Mouse (Mus musculus) lung, adult 2 months (tissue): ENCODE measurements around the gene Doc2b. TPM values are rescaled to one million over a fixed set of nuclear protein-coding genes. Genes with fewer than 3 reads are reported as not detected.

Experiments used
- DNase-seq: peaks from one replicate; pipeline ENCODE4 v3.0.0; 2022
- H3K4me1 ChIP-seq: fragments of 200-500 bp; 2 replicates; pipeline ENCODE4 v1.6.1; 2011; ENCODE audit warnings: low read length; ENCODE audit not compliant: control insufficient read depth, insufficient read depth
- H3K4me3 ChIP-seq: fragments of 200-500 bp; replicated peaks from 2 replicates; pipeline ENCODE3; 2011; ENCODE audit warnings: low read depth, mild to moderate bottlenecking, control low read depth, low read length; ENCODE audit errors: extremely low read depth
- CTCF ChIP-seq: fragments of 200-500 bp; IDR thresholded peaks from 2 replicates; pipeline ENCODE4 v1.5.1; 2011; ENCODE audit warnings: mild to moderate bottlenecking, low read length, control low read depth; ENCODE audit not compliant: insufficient read depth
- POLR2A ChIP-seq: fragments of 200-500 bp; IDR thresholded peaks from 2 replicates; pipeline ENCODE4 v1.6.1; 2011; ENCODE audit warnings: low read depth, mild to moderate bottlenecking, control low read depth, low read length, borderline replicate concordance; ENCODE audit errors: extremely low read depth
- WGBS: fragments of 180-500 bp; shearing (Covaris S2); methylation state at CpG from one replicate; pipeline ENCODE4 v1.1.7; 2018; 5-methylcytosine and 5-hydroxymethylcytosine counted together
- polyA plus RNA-seq: library from polyadenylated mRNA; depleted of rRNA; stranded (reverse); fragments of >200 nt; gene quantifications from 2 replicates; pipeline ENCODE4 v1.2.3, GENCODE M21; 2012

Gene Doc2b
- polyA plus RNA-seq, 1 experiment = 0.22 TPM

DNA sequence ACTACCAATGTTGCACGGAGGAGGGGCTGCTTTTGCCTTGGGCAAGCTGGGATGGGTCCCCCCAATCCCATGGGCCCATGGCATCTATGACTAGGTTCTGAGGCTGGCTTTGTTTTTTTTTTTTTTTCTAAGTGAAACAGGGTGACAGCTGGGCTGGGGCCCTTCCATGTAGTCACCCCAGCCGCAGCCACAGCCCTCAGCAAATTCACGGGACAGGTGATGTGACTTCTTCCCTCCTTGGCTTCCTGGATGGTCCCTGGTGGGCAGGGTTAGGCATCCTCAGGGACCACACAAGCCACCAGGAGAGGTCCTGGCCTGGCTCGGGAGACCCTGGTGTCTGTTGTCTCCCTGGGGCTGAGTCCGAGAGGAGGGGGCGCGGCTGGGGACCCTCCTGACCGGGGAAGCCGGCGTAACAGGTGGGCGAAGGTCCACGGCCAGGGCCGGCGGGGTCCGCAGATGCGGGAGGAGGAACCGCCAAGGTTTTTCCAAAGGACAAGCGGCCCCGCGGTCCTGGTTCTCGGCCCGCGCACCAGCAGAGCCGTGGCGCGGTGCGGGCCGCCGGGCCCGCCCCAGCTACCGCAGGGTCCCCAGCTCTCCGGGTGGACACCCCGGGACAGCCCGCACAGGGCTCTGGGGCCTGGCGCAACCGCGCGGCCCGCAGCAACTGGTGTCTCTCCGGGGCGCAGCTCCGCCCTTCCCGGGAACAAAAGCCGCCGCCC is 1.1 kb downstream of the Doc2b start:
- TF ChIP-seq CTCF (no peak), POLR2A (no peak)
- 13% methylated on average over 45 of the region's 45 CpGs for WGBS
- no peak for DNase-seq
- Histone ChIP-seq H3K4me3 (peak overlapping the region; percentile 3), H3K4me1 (no peaks in the 10 kb centered on the region)

DNA sequence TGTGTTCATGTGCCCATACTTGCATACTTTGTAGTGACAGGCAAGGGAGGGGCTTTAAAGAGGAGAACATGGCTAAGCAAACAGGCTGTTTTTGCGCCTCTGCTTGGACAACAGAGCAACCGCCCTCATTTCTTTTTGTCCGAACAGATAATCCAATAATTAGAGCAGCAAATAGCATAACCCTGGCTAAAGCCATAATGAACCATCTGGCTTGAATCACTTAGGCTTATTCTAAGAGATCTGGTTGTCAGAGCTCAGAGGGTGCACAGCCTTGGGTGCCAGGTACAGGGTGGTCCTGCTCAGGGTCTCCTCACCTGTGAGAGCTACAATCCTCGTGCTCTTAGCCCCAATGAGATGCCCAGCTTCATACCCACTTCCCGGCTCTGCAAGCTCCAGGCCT is 2.5 kb downstream of the Doc2b start:
- WGBS = 80% methylated on average over 5 of the region's 5 CpGs
- H3K4me3 ChIP-seq = no peak overlapping the region
- no peak for DNase-seq
- H3K4me1 ChIP-seq = no peaks in the 10 kb centered on the region
- no peak for TF ChIP-seq POLR2A

DNA sequence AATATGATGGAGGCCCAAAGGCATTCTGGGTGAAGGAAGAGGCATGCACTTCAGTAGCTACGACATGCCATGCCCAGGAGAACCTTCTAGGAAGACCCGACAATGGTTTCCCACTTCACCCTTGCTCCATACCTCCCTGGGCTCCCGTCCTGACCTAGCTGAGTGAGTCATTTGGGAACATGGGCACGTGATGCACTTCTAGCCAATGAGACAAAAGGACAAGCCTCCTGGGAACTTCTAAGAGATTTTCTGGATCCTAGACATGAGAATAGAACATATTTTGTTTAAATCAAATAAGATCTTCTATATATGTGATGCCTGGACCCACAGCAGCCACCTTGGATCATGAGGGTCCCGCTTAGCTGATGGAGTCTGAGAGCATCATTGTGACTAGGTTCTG is 3.3 kb downstream of the Doc2b start:
- WGBS = 75% methylated on average over 5 of the region's 5 CpGs
- no peak for TF ChIP-seq POLR2A
- no peak for TF ChIP-seq CTCF
- no peak for DNase-seq
- H3K4me3 ChIP-seq = no peak overlapping the region
- no peaks in the 10 kb centered on the region for H3K4me1 ChIP-seq

DNA sequence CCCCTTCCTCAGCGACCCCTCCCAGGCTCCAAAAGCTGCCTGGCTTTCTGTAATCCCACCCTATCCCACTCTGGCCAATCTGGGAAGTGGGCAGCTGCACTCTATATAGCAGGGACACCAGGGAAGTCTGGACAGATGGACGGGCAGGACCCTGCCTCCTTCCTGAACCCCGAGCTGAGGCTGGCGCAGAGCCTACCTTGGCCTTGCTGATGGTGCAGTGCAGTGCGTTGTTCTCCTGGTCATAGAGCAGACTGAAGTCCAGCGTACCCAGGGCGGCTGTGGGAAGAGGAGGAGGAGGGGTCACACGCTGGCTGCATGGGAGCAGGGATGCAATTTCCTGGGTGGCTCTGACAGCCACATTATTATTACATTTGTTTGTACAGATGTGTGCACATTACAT is 10.0 kb downstream of the Doc2b start:
- TF ChIP-seq CTCF (no peak), POLR2A (no peak)
- Histone ChIP-seq H3K4me1 (no peaks in the 10 kb centered on the region), H3K4me3 (no peak overlapping the region)
- DNase-seq = no peak
- 73% methylated on average over 8 of the region's 8 CpGs for WGBS

DNA sequence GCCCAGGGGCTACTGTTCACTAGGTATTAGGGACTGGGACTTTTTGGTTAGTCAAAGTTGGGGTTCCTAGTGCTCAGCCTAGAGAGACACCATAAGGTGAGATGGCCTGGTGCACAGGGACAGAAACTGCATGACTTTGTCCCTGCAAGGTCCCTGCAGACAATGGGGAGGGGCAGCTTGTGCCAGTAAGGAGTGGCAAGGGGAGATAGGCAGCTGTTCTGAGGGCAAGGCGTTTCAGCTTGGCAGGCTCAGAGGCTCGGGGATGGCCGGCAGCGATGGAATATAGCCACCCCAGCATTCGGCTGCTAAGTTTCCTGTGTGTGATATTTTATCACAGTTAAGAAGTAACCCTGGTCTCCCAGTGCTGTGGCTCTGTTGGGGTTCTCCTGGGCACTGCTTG is 12.1 kb downstream of the Doc2b start:
- WGBS = 78% methylated on average over 5 of the region's 5 CpGs
- TF ChIP-seq POLR2A (no peak), CTCF (no peak)
- no peak for DNase-seq
- Histone ChIP-seq H3K4me1 (no peaks in the 10 kb centered on the region), H3K4me3 (no peak overlapping the region)

DNA sequence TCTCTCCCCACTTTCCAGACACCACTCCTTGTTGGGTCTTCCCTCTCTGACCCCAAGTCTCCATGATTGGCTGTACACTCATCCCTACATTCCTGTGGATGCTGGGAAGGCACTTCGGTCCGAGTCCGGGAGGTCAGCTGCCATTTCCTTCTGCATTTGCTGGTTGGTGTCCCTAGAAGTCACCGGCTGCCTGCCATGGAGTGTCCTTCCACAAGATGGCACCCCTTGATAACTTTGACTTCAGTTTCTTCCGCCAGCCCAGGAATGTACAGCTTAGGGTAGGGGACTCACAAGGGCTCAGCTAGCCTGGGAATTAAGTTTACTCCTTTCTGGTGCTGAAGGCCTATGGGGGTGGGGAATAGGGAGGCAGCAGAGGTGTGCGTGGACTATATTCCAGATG is 13.9 kb downstream of the Doc2b start:
- DNase-seq = peak; percentile 70
- 11% methylated on average over 6 of the region's 6 CpGs for WGBS
- TF ChIP-seq CTCF (peak; percentile 90), POLR2A (no peak)
- Histone ChIP-seq H3K4me1 (no peaks in the 10 kb centered on the region), H3K4me3 (no peak overlapping the region)

DNA sequence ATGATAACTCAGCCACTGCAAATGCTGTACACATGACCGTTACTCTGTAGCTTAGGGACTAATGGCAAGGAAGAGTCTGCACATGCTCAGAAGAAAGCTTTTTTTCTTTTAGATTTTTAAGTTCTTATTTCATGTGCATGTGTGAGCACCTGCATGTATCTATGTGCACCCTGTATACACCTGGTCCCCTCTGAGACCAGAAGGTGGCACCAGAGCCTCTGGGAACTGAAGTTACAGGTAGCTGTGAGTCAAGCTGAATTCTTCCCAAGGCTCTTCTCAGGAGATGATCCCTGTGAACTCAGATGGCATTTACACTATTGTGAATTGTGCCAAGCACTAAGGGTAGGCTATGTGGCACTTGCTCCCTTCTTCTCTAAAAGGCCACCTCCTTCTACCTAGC is 19.9 kb downstream of the Doc2b start:
- no peak for DNase-seq
- Histone ChIP-seq H3K4me1 (no peaks in the 10 kb centered on the region), H3K4me3 (no peak overlapping the region)
- WGBS = 88% methylated on average over 1 of the region's 1 CpGs
- TF ChIP-seq CTCF = no peak
- no peak for TF ChIP-seq POLR2A

DNA sequence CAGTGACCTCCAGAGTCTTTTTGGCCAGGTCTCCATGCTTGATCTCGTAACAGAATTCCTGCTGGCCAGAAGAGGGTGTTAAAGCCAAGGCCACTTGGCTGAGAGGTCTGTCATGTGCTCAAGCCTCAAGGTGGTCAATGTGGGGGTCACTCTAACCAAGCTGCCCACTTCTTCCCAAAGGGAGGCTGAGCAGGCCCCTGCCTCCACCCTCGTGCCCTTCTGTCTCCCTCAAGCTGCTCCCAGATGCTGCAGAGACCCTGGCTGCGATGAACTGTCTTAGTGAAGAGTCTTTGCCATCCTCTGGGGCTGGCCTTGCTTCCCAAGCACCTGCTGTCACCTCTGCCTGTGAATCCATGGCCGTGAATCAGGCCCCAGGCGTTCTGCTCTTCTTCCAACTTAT is 23.3 kb downstream of the Doc2b start:
- no peak for DNase-seq
- 71% methylated on average over 5 of the region's 5 CpGs for WGBS
- H3K4me1 ChIP-seq = peaks cover 4% of the 10 kb centered on the region
- no peak overlapping the region for H3K4me3 ChIP-seq
- TF ChIP-seq CTCF (no peak), POLR2A (no peak)

DNA sequence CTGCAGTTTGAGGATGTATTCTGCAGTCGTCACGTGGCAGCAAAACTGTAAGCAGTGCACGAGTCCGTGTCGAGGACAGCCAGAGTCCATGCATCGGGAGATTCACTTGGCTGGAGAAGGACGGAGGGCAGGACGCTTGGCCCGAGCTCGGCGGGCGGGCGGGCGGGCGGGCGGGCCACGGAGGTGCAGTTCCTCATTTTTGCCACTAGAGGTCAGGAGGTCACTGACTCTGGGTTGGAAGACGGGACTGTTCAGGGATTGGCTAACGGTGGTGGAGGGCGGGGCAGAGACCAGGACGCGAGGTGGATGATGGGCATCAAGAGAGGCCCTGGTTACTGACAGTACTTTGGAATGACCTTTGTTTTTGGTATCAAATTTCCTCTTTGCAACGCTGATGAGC is 26.6 kb downstream of the Doc2b start:
- TF ChIP-seq CTCF (peak; percentile 67), POLR2A (no peak)
- under 1% methylated on average over 23 of the region's 23 CpGs for WGBS
- peaks cover 4% of the 10 kb centered on the region for H3K4me1 ChIP-seq
- peak; percentile 81 for DNase-seq
- peak overlapping the region; percentile 30 for H3K4me3 ChIP-seq
